Mouse (Mus musculus): ENCODE results near the gene Qrich1. TPM values are rescaled to one million over a fixed set of nuclear protein-coding genes. Genes with fewer than 3 reads are reported as not detected.
A peak's percentile ranks its signal among the peaks of the same experiment; 100 is the strongest.

Gene Qrich1
- polyA plus RNA-seq (2016; fragmentation: Nextera tagmentation; extraction: Ambion mirVana), result 153 and 168 TPM in 2 replicates

DNA sequence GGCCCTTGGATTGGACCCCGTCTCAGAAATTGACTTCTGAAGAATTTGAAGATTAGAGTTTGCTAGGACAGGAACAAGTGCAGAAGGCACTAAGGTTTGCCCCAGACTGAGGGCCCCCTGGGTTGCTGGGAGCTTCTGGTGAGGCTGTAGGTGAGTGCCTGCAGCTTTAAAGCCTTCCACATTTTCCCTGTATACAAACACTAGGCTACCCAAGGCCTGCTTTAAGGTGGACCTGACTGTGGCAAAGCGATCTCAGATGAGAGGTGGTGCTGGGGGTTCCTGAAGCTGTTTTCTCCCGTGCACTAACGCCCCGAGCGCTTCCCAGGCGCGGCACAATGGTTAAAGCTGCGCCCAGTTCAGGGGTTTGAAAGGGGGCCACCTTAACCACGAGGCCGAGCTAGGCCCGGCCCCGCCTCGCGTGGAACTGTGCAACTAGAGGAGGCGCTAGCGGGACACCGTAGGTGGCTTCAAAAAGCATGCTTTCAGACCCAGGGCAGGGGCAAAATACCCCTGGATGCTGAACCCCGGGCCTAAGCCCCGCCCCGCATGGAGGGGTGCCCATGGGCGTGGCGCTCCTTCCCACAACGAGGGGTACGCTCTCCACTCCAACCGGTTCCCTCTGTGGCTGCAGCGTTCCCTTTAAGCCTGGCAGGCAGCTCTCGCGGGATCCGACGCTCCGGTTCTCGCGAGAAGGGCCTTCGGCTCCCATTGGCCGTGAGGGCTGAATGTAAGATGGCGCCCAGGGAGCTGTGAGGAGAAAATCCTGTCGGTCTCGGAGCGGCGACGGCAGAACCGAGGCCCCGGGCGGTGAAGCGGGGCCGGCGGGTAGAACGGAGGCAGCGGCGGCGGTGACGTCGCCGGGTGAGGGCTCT lies at the start of gene Qrich1:
Qrich1 (plus strand) TSS at position 427 of the 872 bp plus-strand sequence.
- H3K4me1 ChIP-seq (replicated peaks), result peaks cover 27% of the 10 kb centered on the region
- H3K27ac ChIP-seq, result peak within 1 kb of the TSS; percentile 99
- no peaks in the 10 kb centered on the region for H3K27me3 ChIP-seq (ENCODE audit: insufficient read depth, poor library complexity, severe bottlenecking)
- no peaks in the 10 kb centered on the region for H3K9me3 ChIP-seq
- 1% methylated on average over 55 of the region's 55 CpGs for WGBS
- H3K36me3 ChIP-seq, result peaks cover 62% of the 10 kb centered on the region
- DNase-seq (ENCODE audit: low spot score), result peak; percentile 96
- peak within 1 kb of the TSS; percentile 96 for H3K4me3 ChIP-seq

DNA sequence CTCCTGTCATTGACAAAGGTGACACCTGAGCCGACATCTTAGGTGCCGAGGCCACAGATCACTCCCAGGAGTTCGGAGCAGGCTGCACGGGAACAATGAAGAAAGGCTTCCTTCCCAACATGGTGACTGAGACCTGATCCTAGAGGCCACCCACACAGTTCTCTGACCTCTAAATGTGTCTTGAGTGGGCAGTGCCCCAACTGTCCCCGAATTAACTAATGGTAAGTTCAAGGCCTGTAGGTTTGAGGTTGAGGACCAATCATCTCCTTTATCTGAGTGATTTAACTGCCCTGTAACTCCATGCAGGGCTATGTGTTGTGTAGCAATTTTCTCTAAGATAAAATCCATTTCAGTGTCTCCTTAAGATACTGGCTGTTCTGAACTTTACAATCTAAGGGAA lies 47.2 kb upstream of the Qrich1 start:
- Histone ChIP-seq H3K36me3 (peaks cover 32% of the 10 kb centered on the region), H3K4me1 (replicated peaks) (no peaks in the 10 kb centered on the region), H3K4me3 (no peak overlapping the region), H3K27ac (no peak overlapping the region), H3K27me3 (ENCODE audit: insufficient read depth, poor library complexity, severe bottlenecking) (no peaks in the 10 kb centered on the region), H3K9me3 (no peaks in the 10 kb centered on the region)
- 83% methylated on average over 5 of the region's 5 CpGs for WGBS
- DNase-seq (ENCODE audit: low spot score), result no peak

DNA sequence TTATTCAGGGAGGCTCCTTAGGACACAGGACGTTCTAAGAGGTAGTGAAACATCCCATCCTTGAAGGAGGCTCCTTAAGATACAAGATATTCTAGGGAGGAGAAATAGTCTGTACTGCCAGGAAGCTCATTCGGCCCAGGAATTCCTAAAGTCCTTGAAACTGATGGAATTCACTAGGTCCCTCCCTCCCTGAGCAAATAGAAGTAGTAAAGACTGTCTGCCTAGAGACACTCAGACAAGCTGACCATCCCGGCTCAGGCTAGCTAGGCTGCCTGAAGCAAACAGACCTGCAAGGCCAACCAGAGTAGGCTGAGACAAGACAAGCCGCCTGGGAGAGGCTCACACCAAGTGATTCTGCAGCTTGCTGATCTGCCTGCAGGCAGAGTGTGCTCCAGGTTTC lies 46.8 kb upstream of the Qrich1 start:
- WGBS, result 80% methylated on average over 4 of the region's 4 CpGs
- no peaks in the 10 kb centered on the region for H3K27me3 ChIP-seq (ENCODE audit: insufficient read depth, poor library complexity, severe bottlenecking)
- H3K27ac ChIP-seq, result no peak overlapping the region

DNA sequence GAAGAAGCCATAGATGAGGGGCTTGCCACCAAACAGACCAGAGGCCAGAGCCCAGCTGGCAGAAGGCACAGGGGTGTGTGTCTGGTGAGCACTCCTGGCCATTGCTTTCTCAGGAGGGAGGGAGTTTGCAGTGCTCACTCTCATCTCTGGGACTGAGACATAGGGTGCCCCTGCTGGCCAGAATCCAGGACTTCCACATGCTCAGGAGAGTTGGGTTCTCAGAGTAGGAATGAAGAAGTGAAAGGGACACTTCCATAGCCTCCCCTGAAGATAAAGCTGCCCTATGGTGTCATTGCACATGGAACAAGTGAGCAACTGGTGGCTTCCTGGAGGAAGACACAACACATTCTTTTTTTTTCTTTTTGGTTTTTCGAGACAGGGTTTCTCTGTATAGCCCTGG lies 42.1 kb upstream of the Qrich1 start:
- WGBS, result 73% methylated on average over 1 of the region's 1 CpGs
- no peak overlapping the region for H3K4me3 ChIP-seq

More for the DNA sequence above, 46.8 kb upstream of the Qrich1 start:
- no peak for DNase-seq (ENCODE audit: low spot score)
- Histone ChIP-seq H3K36me3 (peaks cover 28% of the 10 kb centered on the region), H3K4me3 (no peak overlapping the region), H3K4me1 (replicated peaks) (no peaks in the 10 kb centered on the region), H3K9me3 (no peaks in the 10 kb centered on the region)

DNA sequence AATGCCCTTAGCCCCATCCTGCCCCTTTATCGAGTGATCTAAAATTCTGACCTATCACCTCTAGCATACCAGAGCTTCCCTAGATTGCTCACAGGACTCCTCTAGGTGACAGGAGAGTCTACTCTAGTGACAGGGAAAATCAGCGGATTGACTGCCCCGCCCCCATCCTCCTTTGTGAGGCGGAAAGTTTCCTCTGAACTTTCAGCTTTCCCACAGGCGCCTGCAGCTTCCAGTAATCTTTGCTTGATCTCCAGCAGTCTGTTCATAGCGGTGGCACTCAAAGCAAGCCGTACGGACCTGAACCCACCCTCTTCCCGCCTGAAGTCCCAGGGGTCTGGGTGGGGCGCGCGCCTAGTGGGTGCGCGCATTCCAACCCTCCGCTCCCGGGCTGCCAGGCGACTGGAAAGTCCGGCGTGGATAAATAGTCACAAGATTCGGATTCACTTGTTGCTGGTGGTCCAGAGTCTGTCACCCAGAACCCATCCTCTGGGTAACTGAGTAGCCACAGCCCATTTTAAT lies 37.9 kb upstream of the Qrich1 start:
- peaks cover 26% of the 10 kb centered on the region for H3K36me3 ChIP-seq
- H3K27ac ChIP-seq, result peak overlapping the region; percentile 87
- H3K9me3 ChIP-seq, result no peaks in the 10 kb centered on the region
- WGBS, result 1% methylated on average over 20 of the region's 20 CpGs
- H3K4me3 ChIP-seq, result peak overlapping the region; percentile 56
- H3K27me3 ChIP-seq (ENCODE audit: insufficient read depth, poor library complexity, severe bottlenecking), result no peaks in the 10 kb centered on the region
- H3K4me1 ChIP-seq (replicated peaks), result peaks cover 35% of the 10 kb centered on the region
- DNase-seq (ENCODE audit: low spot score), result peak; percentile 89

More for the DNA sequence above, 42.1 kb upstream of the Qrich1 start:
- peaks cover 16% of the 10 kb centered on the region for H3K4me1 ChIP-seq (replicated peaks)
- H3K27ac ChIP-seq, result no peak overlapping the region
- DNase-seq (ENCODE audit: low spot score), result no peak
- H3K9me3 ChIP-seq, result no peaks in the 10 kb centered on the region
- no peaks in the 10 kb centered on the region for H3K27me3 ChIP-seq (ENCODE audit: insufficient read depth, poor library complexity, severe bottlenecking)
- no peaks in the 10 kb centered on the region for H3K36me3 ChIP-seq

DNA sequence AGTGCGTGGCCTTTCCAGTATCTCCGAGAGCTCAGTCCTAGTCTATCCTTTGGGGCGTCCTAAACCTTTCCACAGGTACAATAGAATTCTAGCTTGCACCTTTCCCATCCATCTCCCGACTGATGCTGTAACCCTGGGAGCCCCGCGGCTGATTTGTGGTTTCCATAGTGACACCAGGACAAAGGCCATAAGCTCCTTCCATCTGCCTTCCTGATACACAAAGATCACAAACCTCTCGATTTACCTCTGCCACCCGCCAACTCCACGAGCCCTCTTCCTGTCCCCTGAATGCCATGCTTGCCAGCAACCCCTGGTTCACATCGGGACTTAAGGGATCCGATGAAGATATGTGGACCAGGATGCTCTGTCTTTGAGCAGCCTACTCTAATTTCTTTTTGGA lies 37.4 kb upstream of the Qrich1 start:
- Histone ChIP-seq H3K27me3 (ENCODE audit: insufficient read depth, poor library complexity, severe bottlenecking) (no peaks in the 10 kb centered on the region), H3K4me3 (peak overlapping the region; percentile 56), H3K36me3 (peaks cover 32% of the 10 kb centered on the region), H3K9me3 (no peaks in the 10 kb centered on the region), H3K27ac (peak overlapping the region; percentile 87), H3K4me1 (replicated peaks) (peaks cover 35% of the 10 kb centered on the region)
- DNase-seq (ENCODE audit: low spot score), result peak; percentile 56
- WGBS, result 40% methylated on average over 11 of the region's 11 CpGs

DNA sequence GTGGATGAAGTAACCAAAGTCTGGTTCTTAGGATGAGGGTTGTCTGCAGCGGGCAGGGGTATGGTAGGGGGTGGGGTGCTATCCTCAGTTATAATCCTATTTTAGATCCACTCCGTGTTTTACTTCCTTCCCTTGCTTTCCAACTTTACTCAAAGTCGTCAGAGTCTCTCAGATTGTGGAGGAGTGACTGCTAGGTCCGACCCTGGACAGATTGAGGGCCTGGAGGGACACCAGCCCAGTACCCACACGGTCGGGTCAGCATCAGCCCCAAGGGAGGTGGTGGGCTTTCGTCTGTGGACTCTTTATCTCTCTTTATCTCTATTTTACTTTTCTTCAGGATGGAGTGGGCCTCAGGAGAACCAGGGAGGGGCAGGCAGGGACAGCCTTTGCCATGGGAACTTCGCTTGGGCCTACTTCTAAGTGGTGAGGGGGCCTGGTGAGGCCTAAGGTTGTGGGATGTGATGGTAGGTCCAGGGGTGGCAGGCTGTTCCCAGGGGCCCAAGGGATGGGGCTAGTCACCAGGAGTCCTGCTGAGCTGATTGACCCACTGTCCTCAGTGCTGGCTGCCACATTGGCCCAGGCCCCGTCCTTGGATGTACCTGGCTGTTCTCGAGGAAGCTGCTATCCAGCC lies 36.8 kb upstream of the Qrich1 start, which contains the start of gene Lamb2:
Lamb2 (plus strand) TSS at position 16 of the 631 bp plus-strand sequence.
- Histone ChIP-seq H3K4me3 (peak within 1 kb of the TSS; percentile 56), H3K36me3 (peaks cover 36% of the 10 kb centered on the region), H3K27ac (peak within 1 kb of the TSS; percentile 87), H3K4me1 (replicated peaks) (peaks cover 35% of the 10 kb centered on the region), H3K9me3 (no peaks in the 10 kb centered on the region), H3K27me3 (ENCODE audit: insufficient read depth, poor library complexity, severe bottlenecking) (no peaks in the 10 kb centered on the region)
- WGBS, result 15% methylated on average over 10 of the region's 10 CpGs
- peak; percentile 53 for DNase-seq (ENCODE audit: low spot score)

DNA sequence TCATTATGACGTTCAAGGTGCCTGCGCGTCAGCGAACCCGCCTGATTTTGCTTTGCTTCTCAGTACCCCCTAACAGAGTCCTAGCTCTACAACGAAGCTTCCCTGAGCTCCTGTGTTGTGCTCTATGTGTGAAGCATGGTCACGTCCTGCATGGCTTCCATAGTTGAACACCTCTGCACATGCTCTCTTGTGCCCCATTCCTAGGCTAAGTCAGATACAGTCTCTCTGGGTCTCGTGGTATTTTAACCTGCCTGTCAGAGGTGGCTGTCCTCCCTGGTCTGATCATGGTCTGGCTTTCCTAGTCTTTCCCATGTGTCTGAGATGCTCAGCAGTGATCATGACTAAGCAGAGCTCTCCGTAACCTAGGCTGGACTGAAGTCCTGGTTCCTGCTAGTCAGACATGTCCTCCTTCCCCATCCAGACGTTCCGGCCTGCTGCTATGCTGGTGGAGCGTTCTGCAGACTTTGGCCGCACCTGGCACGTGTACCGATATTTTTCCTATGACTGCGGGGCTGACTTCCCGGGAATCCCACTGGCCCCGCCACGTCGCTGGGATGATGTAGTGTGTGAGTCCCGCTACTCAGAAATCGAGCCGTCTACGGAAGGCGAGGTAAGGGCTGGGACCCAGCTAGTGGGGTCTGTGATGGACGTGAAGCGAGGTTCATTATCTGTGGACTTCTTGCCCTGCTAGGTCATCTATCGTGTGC lies 35.6 kb upstream of the Qrich1 start:
- DNase-seq (ENCODE audit: low spot score), result no peak
- Histone ChIP-seq H3K27me3 (ENCODE audit: insufficient read depth, poor library complexity, severe bottlenecking) (no peaks in the 10 kb centered on the region), H3K27ac (0 out of 2 replicates have a peak overlapping the region, but pooled peaks have one; percentile 87), H3K36me3 (peaks cover 48% of the 10 kb centered on the region), H3K4me3 (peak overlapping the region; percentile 56; the same call in 1 of the 2 replicates), H3K4me1 (replicated peaks) (peaks cover 35% of the 10 kb centered on the region), H3K9me3 (no peaks in the 10 kb centered on the region)
- 93% methylated on average over 28 of the region's 28 CpGs for WGBS

DNA sequence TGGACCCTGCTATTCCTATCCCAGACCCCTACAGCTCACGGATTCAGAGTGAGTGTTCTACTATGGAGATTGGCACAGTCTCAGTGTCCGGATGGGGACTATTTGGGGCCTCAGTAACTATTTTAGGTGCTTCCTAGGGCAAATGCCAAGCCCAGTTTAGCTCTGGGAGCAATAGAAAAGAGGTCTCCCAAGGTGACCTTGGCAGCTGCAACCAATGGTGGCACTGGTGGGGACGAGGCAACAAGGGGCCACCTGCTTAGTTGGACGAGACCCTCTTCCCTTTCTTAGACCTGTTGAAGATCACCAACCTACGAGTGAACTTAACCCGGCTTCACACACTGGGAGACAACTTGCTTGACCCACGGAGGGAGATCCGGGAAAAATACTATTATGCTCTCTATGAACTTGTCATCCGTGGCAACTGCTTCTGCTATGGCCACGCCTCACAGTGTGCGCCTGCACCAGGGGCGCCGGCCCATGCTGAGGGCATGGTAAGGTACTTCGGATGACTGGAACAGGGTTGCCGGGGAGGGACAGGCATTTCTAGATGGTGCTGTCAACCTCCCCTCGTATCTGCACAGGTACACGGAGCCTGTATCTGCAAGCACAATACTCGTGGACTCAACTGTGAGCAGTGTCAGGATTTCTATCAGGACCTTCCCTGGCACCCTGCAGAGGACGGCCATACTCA lies 34.9 kb upstream of the Qrich1 start:
- H3K36me3 ChIP-seq, result peaks cover 55% of the 10 kb centered on the region
- H3K9me3 ChIP-seq, result no peaks in the 10 kb centered on the region
- peaks cover 35% of the 10 kb centered on the region for H3K4me1 ChIP-seq (replicated peaks)
- no peak overlapping the region for H3K27ac ChIP-seq
- 92% methylated on average over 19 of the region's 19 CpGs for WGBS
- no peak overlapping the region for H3K4me3 ChIP-seq
- DNase-seq (ENCODE audit: low spot score), result no peak
- H3K27me3 ChIP-seq (ENCODE audit: insufficient read depth, poor library complexity, severe bottlenecking), result no peaks in the 10 kb centered on the region

DNA sequence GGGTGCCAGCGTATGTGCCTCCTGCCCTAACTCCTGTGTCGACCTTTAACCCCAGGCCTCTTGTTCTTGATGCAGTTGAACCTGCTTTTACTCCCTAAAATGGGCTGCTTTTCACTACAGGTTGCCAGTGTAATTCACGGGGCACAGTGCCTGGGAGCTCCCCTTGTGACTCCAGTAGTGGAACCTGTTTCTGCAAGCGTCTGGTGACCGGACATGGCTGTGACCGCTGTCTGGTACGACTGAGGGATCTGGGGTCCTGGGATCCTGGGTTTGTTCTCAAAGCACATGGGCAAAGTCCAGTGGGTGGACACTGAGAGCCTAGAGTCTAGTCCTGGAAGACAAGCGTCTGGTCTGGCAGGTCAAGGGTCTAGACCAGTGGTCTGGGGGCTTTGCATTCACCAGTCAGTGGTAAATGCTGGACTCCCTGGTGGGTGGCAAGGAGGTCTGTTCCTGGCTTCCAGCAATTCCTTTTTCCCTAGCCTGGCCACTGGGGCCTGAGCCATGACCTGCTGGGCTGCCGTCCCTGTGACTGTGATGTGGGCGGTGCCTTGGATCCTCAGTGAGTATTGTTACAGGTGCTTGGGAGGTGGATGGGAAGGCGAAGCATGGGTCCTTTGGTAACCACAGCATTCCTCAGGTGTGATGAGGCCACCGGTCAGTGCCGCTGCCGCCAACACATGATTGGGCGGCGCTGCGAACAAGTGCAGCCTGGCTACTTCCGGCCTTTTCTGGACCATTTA lies 33.4 kb upstream of the Qrich1 start:
- Histone ChIP-seq H3K9me3 (no peaks in the 10 kb centered on the region), H3K36me3 (peaks cover 70% of the 10 kb centered on the region), H3K4me1 (replicated peaks) (peaks cover 31% of the 10 kb centered on the region), H3K27me3 (ENCODE audit: insufficient read depth, poor library complexity, severe bottlenecking) (no peaks in the 10 kb centered on the region), H3K4me3 (no peak overlapping the region), H3K27ac (no peak overlapping the region)
- 94% methylated on average over 18 of the region's 18 CpGs for WGBS
- DNase-seq (ENCODE audit: low spot score), result no peak

DNA sequence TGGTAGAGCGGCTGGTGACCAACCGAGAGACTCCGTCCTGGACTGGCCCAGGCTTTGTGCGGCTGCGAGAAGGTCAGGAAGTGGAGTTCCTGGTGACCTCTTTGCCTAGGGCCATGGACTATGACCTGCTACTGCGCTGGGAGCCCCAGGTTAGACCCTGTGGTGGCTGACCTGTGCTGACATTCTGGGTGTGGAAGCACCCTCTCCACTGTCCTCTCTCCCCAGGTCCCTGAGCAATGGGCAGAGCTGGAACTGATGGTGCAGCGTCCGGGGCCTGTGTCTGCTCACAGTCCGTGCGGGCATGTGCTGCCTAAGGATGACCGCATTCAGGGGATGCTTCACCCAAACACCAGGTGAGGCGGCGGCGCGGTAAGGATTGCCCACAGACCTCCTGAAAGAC lies 32.6 kb upstream of the Qrich1 start:
- H3K4me1 ChIP-seq (replicated peaks), result peaks cover 23% of the 10 kb centered on the region
- no peaks in the 10 kb centered on the region for H3K27me3 ChIP-seq (ENCODE audit: insufficient read depth, poor library complexity, severe bottlenecking)
- no peak overlapping the region for H3K27ac ChIP-seq
- DNase-seq (ENCODE audit: low spot score), result no peak
- whole genome bisulfite sequencing, result 93% methylated on average over 15 of the region's 15 CpGs
- no peaks in the 10 kb centered on the region for H3K9me3 ChIP-seq
- H3K36me3 ChIP-seq, result peaks cover 78% of the 10 kb centered on the region
- H3K4me3 ChIP-seq, result no peak overlapping the region
